Mouse (Mus musculus) brain, embryonic 14.5 days (tissue): ENCODE measurements at regions not wholly inside any gene's neighbourhood (a gene's known extent, or its start where the extent isn't known, plus 50 kb on each side); places are given as distances from the start of the nearest gene placed in this dataset.

Source experiments
- DNase-seq: peaks from one replicate; pipeline ENCODE4 v3.0.0-alpha.2; 2011; ENCODE audit warnings: low read depth
- CTCF ChIP-seq: fragments of 200-500 bp; IDR thresholded peaks from 2 replicates; pipeline ENCODE4 v1.5.1; 2012; ENCODE audit warnings: inconsistent platforms, mild to moderate bottlenecking, moderate library complexity, borderline replicate concordance; ENCODE audit not compliant: insufficient read depth, insufficient read length; ENCODE audit errors: extremely low read depth
- POLR2A ChIP-seq: fragments of 200-500 bp; IDR thresholded peaks from 2 replicates; pipeline ENCODE4 v1.6.1; 2012; ENCODE audit warnings: mild to moderate bottlenecking, inconsistent platforms, borderline replicate concordance; ENCODE audit not compliant: poor library complexity, insufficient read depth, insufficient read length, severe bottlenecking; ENCODE audit errors: extremely low read depth

DNA sequence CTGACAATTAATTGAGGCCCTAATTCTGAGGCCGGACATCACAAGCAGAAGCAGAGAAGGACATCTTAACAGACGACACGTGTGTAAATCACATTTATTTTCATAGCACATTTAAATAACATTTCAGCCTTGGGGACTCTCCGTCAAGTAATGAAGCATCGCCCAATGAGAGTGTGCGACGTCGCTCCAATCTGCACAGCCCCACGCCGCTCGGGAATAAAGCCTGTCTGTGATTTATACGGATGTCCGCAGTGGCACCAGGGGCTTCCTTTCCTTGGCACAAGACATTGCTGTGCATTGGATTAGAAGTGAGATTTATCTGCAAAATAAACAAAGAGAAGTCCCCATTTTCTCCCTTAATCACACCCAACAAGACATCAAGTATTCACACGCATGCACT is 231.6 kb upstream of the Nfe2l3 start:
- DNase-seq: no peak
- no peak for TF ChIP-seq POLR2A
- no peak for TF ChIP-seq CTCF

DNA sequence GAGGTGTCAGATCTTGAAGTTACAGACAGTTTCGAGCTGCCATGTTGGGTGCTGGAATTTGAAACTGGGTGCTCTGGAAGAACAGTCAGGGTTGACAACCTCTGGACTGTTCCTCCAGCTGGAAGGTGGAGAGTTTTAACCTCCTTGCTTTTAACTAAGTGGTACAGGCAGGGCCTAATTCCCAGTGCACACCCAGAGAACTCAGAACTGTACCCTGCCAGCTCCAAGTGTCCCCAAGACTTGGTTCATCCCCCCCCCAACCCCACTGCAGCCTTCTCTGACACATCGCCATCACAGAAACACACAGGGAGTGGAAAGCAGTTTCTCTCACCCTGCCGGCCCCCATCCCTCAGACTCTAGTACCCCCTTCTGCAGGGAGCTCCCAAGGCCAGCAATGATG is 228.2 kb upstream of the Nfe2l3 start:
- TF ChIP-seq CTCF: no peak
- no peak for TF ChIP-seq POLR2A

DNA sequence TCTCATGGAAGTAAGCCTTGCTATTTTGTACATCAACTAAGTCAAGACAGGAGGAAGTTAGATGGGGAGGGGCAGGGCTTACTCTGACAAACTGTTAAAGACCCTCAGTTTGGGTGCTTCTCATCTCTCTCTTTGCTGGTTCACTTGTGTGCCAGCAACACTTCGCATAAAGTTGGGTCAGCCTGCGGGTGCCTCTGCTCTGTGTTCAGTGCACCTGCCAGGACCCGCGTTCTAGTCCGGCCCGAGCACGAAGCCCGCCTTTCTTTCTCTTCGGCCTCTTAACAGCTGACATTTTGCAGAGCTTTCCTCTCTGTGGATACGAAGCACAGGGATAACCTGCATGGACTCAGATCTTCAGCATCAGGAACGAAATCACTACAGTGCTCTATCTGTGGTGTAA is 227.1 kb upstream of the Nfe2l3 start:
- no peak for DNase-seq
- TF ChIP-seq POLR2A: no peak
- TF ChIP-seq CTCF: no peak

More for the DNA sequence above, 228.2 kb upstream of the Nfe2l3 start:
- DNase-seq: no peak

DNA sequence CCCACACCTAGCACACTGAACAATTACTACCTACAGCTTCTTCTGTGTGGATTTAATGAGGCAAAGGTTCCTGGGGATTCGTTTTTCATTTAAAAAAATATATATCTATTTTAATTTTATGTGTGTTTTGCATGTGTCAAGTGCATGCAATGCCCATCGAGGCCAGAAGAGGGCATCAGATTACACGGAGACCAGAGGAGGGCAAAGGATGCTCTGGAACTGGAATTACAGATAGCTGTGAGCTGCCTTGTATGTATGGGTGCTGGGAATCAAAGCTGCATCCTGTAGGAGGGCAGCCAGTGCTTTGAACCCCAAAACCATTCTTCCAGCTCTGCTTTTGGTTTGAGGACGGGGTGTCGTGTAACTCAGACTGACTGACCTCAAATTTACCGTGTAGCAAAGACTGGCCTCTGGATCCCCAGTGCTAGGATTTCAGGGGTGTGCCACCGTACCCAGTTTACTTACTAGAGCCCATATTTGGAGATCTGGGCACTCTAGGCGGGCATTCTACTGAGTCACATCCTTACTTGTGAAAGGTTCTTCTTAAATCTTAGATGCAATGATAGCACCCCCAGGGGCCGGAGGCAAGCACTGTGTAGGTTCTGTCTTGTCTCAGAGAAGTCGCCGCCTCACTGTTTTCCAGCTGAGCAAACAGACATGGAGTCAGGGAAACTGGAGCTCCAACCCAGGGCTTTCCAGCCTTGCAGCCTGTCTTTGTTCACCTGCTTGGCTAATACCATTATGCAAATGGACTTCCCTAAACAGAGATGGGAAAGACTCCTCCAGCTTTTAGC is 225.6 kb upstream of the Nfe2l3 start:
- TF ChIP-seq CTCF (peak; percentile 75), POLR2A (no peak)
- peak; percentile 81 for DNase-seq

DNA sequence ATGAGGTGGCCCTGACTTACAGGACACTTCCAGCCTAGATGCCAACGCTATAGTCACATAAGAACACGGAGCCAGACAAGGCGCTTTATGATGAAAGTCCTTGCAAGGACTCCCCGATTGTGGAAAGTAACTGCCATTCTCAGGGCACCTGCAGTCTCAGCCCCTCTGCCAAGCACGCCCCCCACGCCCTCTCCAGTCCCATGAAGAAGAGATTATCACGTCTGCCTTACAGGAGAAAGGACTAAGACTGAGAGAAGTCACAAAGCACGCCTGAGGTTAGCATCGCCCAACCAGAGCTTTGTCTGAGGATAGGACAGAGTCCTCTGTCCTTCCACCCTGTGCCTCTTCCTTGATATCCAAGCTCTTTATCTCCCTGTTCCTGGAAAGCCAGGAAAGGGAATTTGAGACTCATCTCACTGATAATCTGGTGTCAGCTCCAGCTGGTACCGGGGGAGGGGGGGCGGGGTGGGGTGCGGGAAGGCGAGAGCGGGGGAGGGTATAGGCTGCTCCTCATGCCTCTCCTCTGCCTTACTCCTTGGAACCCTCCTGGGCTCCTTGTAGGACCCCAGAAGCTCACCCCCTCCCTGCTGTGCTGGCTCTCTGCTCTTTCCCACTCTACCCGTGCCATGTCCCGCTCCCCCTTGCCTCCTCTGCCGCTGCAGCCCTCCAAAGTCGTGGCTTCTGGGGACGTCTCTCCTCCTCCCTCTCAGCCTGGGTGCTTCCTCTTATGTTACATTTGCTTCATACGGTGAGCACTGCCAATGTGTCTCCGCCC is 224.7 kb upstream of the Nfe2l3 start:
- TF ChIP-seq POLR2A: no peak
- TF ChIP-seq CTCF: no peak
- DNase-seq: peak; percentile 60

DNA sequence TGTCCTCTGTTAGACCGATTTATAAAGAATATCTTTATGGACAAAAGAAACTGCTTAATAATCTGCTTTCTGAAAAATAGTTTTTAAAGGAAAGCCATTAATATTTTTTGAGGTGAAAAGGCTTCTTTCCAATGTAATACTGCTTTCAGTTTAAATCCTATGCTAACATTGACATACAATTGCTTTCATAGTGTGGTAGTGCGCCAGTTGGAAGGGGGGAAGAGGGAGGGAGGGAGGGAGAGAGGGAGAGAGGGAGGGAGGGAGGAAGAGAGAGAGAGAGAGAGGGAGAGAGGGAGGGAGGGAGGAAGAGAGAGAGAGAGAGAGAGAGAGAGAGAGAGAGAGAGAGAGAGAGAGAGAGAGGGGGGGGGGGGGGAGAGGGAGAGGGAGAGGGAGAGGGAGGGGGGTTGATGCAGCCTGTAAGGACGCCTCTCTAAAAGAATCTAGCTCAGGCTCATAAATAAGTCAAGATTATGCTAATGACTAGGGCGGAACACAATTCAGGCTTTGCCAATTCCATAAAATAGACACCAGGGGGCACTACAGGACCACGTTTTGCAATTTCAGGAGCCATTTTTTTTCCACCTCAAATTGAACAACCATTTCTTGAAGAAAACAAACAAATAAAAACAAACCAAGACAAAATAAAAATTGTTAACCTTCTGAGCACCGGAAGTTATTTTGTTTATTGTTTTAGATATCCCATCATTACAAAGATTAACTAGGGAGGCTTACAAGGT is 223.6 kb upstream of the Nfe2l3 start:
- TF ChIP-seq POLR2A: no peak
- peak; percentile 70; the same call in 1 of the 2 replicates for TF ChIP-seq CTCF

DNA sequence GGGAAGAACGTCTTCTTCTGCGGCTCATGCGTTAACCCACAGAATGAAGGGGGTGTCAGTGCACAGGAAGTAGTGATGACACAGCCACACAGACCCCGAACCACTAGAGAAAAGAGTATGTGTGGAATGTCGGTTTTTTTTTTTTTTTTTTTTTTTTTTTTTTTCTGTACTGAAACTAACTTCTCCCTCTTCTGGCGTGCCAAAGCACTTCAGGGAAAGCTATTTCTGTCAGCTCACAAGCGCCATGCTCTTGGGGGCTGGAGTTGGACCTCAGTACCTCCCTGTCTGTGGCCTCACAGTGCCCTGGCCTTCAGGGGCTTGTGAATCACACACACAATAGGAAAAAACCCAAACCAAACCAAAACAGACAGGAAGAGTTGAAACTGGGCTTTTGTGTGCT is 221.1 kb upstream of the Nfe2l3 start:
- TF ChIP-seq POLR2A: no peak
- TF ChIP-seq CTCF: peak; percentile 21; the same call in 1 of the 2 replicates
- peak; percentile 30 for DNase-seq

More for the DNA sequence above, 223.6 kb upstream of the Nfe2l3 start:
- peak; percentile 97 for DNase-seq

DNA sequence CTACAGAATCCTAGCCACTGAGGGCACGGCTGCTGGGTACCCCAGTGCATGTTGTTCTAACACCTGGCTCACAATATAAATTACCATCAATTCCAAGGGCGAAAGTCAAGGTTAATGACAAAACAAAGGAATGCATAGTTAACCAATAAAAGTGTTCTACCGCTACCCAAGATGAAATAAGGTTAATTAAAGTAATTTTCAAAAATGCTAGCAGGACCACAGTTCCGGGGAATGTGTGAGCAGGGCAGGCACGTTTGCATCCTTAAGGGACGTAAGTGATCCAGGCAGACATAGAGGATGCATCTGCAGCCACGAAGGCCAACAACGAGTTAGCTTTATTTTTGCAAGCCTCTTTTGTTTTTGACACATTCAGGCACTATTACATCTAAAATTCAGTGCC is 220.3 kb upstream of the Nfe2l3 start:
- DNase-seq: no peak
- no peak for TF ChIP-seq CTCF
- no peak for TF ChIP-seq POLR2A

DNA sequence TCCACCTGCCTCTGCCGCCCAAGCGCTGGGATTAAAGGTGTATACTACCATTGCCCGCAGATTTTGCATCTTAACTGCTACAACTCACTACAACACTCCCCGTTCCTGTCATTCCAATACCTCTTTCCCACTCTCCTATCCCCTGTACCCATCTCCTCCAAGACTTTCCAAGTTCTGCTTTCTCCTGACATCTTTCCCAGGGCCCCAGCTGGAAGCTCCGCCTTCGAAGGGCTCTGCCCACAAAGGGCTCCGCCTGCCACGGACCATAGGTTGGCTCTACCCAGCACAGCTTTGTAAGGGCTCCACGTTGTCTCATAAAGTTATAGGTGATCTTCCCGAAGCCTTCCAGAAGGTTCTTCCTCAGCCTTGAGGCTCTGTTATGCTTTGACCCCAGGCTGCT is 217.1 kb upstream of the Nfe2l3 start:
- DNase-seq: no peak

DNA sequence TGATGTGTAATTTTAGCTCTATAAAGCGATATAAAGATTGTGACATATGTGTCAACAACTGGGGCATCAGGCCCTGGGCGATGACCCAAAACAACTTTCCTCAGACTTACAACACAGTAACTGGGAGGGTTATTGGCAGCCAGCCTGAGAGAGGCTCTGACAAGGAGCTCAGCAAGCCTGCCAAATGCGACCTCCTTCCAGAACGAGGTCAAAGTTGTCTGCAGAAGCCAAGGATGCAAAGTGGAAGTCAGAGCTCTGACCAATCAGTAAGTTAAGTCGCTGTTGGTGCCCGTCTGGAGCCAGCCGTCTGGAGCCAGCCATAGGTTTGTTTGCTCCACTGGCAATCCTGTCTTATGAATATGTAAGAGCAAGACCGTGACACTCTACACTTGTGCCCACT is 216.0 kb upstream of the Nfe2l3 start:
- peak; percentile 82 for DNase-seq
- no peak for TF ChIP-seq CTCF
- no peak for TF ChIP-seq POLR2A

More for the DNA sequence above, 217.1 kb upstream of the Nfe2l3 start:
- no peak for TF ChIP-seq CTCF
- TF ChIP-seq POLR2A: no peak

DNA sequence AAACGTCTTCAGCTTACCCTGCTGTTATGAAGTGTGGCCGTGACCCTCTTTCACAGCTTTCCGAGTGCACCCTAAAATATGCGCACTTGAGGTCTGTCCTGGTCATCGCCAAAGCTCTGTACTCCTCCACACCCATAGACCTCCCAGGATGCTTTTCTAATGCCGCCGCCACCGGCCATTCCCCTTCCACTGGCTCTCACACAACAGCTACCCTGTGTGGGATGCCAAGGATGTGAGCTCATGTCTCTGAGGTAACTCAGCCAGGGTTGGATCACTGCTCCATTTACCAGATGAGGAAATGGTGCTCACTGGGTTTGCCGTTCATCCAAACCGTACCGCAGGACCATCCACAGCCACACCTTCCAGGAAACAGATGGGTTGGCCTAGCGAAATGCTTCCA is 212.8 kb upstream of the Nfe2l3 start:
- no peak for TF ChIP-seq POLR2A
- no peak for TF ChIP-seq CTCF
- no peak for DNase-seq
